18 mouse cellular contexts compared by ENCODE assay signal in genomic region chr4:57055635-57056034, GRCm38 (mm10).
DNase-seq lines count a peak whose midpoint lies in the region; ATAC-seq and TF ChIP-seq lines count a peak whose summit lies in the region.
"Had no signal": no experiment of that assay in that cellular context is flagged by ENCODE, and none has a peak within 500 bp of the region (broad histone marks: within the 10 kb centered on the region; RNA-seq: fewer than 3 reads in every experiment).

No protein-coding gene starts in this region.

- no peak for TF ChIP-seq EP300 in CH12.LX (IDR thresholded peaks at IDR 0.05; ENCODE audit: low read length)

- intact Hi-C loops in heart, postnatal 14 days (cut with DNase I), result no loop called here

- DNase-seq in heart, postnatal 14 days, result no peak
- DNase-seq in CH12.LX (ENCODE audit: extremely low read depth), result peak; percentile 9
- no peak for DNase-seq in kidney, postnatal 25 days
- no peak for DNase-seq in kidney, adult 8-10 months
- DNase-seq: adrenal gland, postnatal 14 days; cerebellum, adult 9-10 months; embryo, embryonic 11 days; lung, postnatal 14 days; retina, postnatal 1 day had no signal

- no peak overlapping the region for H3K9ac ChIP-seq in heart, embryonic 16.5 days (ENCODE audit: low read length)
- H3K9ac ChIP-seq in CH12.LX (ENCODE audit: insufficient read depth, low read depth), result no peak overlapping the region
- H3K9ac ChIP-seq: forebrain, embryonic 12.5 days; hindbrain, embryonic 14.5 days; liver, embryonic 14.5 days; midbrain, embryonic 12.5 days; neural tube, embryonic 12.5 days had no signal

- no peak for ATAC-seq in heart, embryonic 16.5 days (replicated peaks; ENCODE audit: extremely low read depth, insufficient read depth, low FRiP score)
- ATAC-seq: intestine, postnatal 0 days had no signal

- peak overlapping the region; percentile 20 for H3K4me2 ChIP-seq in heart, embryonic 16.5 days (ENCODE audit: low read depth, low read length)
- H3K4me2 ChIP-seq in CH12.LX (ENCODE audit: insufficient read depth, low read depth, poor library complexity, severe bottlenecking), result no peak overlapping the region
- H3K4me2 ChIP-seq: forebrain, embryonic 12.5 days; hindbrain, embryonic 14.5 days; midbrain, embryonic 12.5 days; neural tube, embryonic 12.5 days had no signal

- H3K36me3 ChIP-seq in heart, embryonic 16.5 days (ENCODE audit: control insufficient read depth, insufficient read depth), result no peaks in the 10 kb centered on the region
- H3K36me3 ChIP-seq in CH12.LX (replicated peaks in 1 of 2; ENCODE audit: control insufficient read depth in 1 of 2, insufficient read depth in 1 of 2, low read length in 1 of 2), result no peaks in the 10 kb centered on the region
- no peaks in the 10 kb centered on the region for H3K36me3 ChIP-seq in megakaryocyte, embryonic 14.5 days (replicated peaks; ENCODE audit: low read length)
- H3K36me3 ChIP-seq: forebrain, embryonic 12.5 days; midbrain, embryonic 12.5 days; neural tube, embryonic 12.5 days had no signal

- H3K27me3 ChIP-seq in heart, embryonic 16.5 days (ENCODE audit: control insufficient read depth, insufficient read depth, low read length), result no peaks in the 10 kb centered on the region
- H3K27me3 ChIP-seq in CH12.LX (replicated peaks), result no peaks in the 10 kb centered on the region
- peaks cover 4% of the 10 kb centered on the region for H3K27me3 ChIP-seq in megakaryocyte, embryonic 14.5 days (replicated peaks)
- H3K27me3 ChIP-seq: midbrain, embryonic 12.5 days; neural tube, embryonic 12.5 days had no signal

- TF ChIP-seq POLR2A in CH12.LX (IDR thresholded peaks at IDR 0.05; ENCODE audit: low read depth, low read length), result no peak
- no peak for TF ChIP-seq POLR2A in bone marrow, adult 2 months (IDR thresholded peaks at IDR 0.05; ENCODE audit: borderline replicate concordance, control insufficient read depth, low read depth, low read length)

- H3K9me3 ChIP-seq in heart, embryonic 16.5 days (replicated peaks; ENCODE audit: control insufficient read depth, low read length), result peaks cover 2% of the 10 kb centered on the region; the same call in 1 of the 2 replicates
- no peaks in the 10 kb centered on the region for H3K9me3 ChIP-seq in CH12.LX (replicated peaks; ENCODE audit: low read length)
- 0 out of 2 replicates have a peak, but pooled peaks cover 4% of the 10 kb centered on the region for H3K9me3 ChIP-seq in megakaryocyte, embryonic 14.5 days
- H3K9me3 ChIP-seq: forebrain, embryonic 12.5 days; midbrain, embryonic 12.5 days; neural tube, embryonic 12.5 days had no signal

- WGBS in heart, embryonic 16.5 days, result 37% methylated on average over 7 of the region's 7 CpGs
- WGBS in bone marrow, adult 2 months, result 3% methylated on average over 7 of the region's 7 CpGs

- H3K4me1 ChIP-seq in heart, embryonic 16.5 days (ENCODE audit: control insufficient read depth, insufficient read depth, low read length), result peaks cover 12% of the 10 kb centered on the region; the same call in 1 of the 2 replicates
- peaks cover 3 to 25% of the 10 kb centered on the region in 2 experiments; a peak in 2 of 4 replicates for H3K4me1 ChIP-seq in CH12.LX (ENCODE audit: control insufficient read depth in 1 of 2, insufficient read depth in 2 of 2)
- peaks cover 5% of the 10 kb centered on the region for H3K4me1 ChIP-seq in bone marrow, adult 2 months (ENCODE audit: control insufficient read depth, insufficient read depth, low read length)
- H3K4me1 ChIP-seq in megakaryocyte, embryonic 14.5 days, result peaks cover 46% of the 10 kb centered on the region
- H3K4me1 ChIP-seq: neural tube, embryonic 12.5 days had no signal

- TF ChIP-seq RAD21 in CH12.LX (IDR thresholded peaks at IDR 0.05; ENCODE audit: low read depth, low read length), result no peak

- no peak overlapping the region for H3K4me3 ChIP-seq in heart, embryonic 16.5 days (ENCODE audit: low read length)
- no peak overlapping the region for H3K4me3 ChIP-seq in CH12.LX (replicated peaks in 1 of 3; ENCODE audit: low read depth in 2 of 3, low read length in 2 of 3, poor library complexity in 1 of 3)
- H3K4me3 ChIP-seq in bone marrow, adult 2 months (replicated peaks; ENCODE audit: control insufficient read depth, low read depth, low read length), result no peak overlapping the region
- peak overlapping the region; percentile 28 for H3K4me3 ChIP-seq in megakaryocyte, embryonic 14.5 days (replicated peaks)
- H3K4me3 ChIP-seq: forebrain, embryonic 12.5 days; midbrain, embryonic 12.5 days; neural tube, embryonic 12.5 days had no signal

- no peaks in the 10 kb centered on the region for H3K79me2 ChIP-seq in CH12.LX (replicated peaks; ENCODE audit: control insufficient read depth, extremely low read depth, insufficient read depth, poor library complexity, severe bottlenecking)

- TF ChIP-seq CTCF in CH12.LX (conservative IDR thresholded peaks at IDR 0.05 in 1 of 2, IDR thresholded peaks at IDR 0.05 in 1 of 2; ENCODE audit: low read depth in 2 of 2, low read length in 2 of 2), result no peak
- no peak for TF ChIP-seq CTCF in bone marrow, adult 2 months (IDR thresholded peaks at IDR 0.05; ENCODE audit: control insufficient read depth, insufficient read depth, low read length)

- dilution Hi-C loops in CH12.LX (cut with MboI; ENCODE audit: extremely low pct_ligation_motif_present, extremely low pct_unique_long_range_greater_than_20kb, low sequenced_read_pairs), result no loop called here

- in situ Hi-C loops in CH12.LX (cut with MboI; ENCODE audit: low pct_ligation_motif_present, low pct_unique_long_range_greater_than_20kb, low sequenced_read_pairs), result no loop called here

- H3K27ac ChIP-seq in heart, embryonic 16.5 days (ENCODE audit: low read length), result no peak overlapping the region
- no peak overlapping the region for H3K27ac ChIP-seq in CH12.LX (ENCODE audit: insufficient read depth, low read depth)
- H3K27ac ChIP-seq in bone marrow, adult 2 months (ENCODE audit: control insufficient read depth, insufficient read depth, low read depth, low read length, poor library complexity), result peak overlapping the region; percentile 85
- H3K27ac ChIP-seq: forebrain, embryonic 12.5 days; hindbrain, embryonic 14.5 days; liver, embryonic 14.5 days; midbrain, embryonic 12.5 days; neural tube, embryonic 12.5 days had no signal

TF ChIP-seq in CH12.LX, 34 proteins besides CTCF, POLR2A, EP300 and RAD21:
- TF ChIP-seq BHLHE40 (IDR thresholded peaks at IDR 0.05; ENCODE audit: low read depth, low read length), result no peak
- TF ChIP-seq POLR2AphosphoS2 (IDR thresholded peaks at IDR 0.05; ENCODE audit: low read depth, low read length), result no peak
- TF ChIP-seq MAX (IDR thresholded peaks at IDR 0.05; ENCODE audit: low read length), result no peak
- TF ChIP-seq JUN (IDR thresholded peaks at IDR 0.05; ENCODE audit: insufficient read depth, low read depth, low read length), result no peak
- no peak for TF ChIP-seq HCFC1 (IDR thresholded peaks at IDR 0.05; ENCODE audit: low read depth, low read length)
- no peak for TF ChIP-seq ZNF384 (IDR thresholded peaks at IDR 0.05; ENCODE audit: low read depth, low read length)
- no peak for TF ChIP-seq SMC3 (IDR thresholded peaks at IDR 0.05; ENCODE audit: low read depth, low read length)
- TF ChIP-seq ZC3H11A (IDR thresholded peaks at IDR 0.05; ENCODE audit: low read depth, low read length), result no peak
- no peak for TF ChIP-seq SIN3A (IDR thresholded peaks at IDR 0.05; ENCODE audit: low read length)
TF ChIP-seq in CH12.LX: peak in this region for 0.
